Mouse (Mus musculus) intestine, embryonic 14.5 days (tissue): ENCODE results near the gene Copg2. TPM values are rescaled to one million over a fixed set of nuclear protein-coding genes. Genes with fewer than 3 reads are reported as not detected.

Source experiments
- ATAC-seq: fragments of 200-750 bp; cut with Nextera tagmentation; replicated peaks from 2 replicates; pipeline ENCODE4 v1.8.0; 2017; ENCODE audit warnings: low read depth, moderate number of reproducible peaks, moderate TSS enrichment, moderate library complexity; ENCODE audit not compliant: low FRiP score, low TSS enrichment
- DNase-seq: peaks from one replicate; pipeline ENCODE4 v3.0.0-alpha.2; 2018; ENCODE audit warnings: low spot score
- H3K27ac ChIP-seq: fragments of 300-500 bp; sonication (generic); 2 replicates; pipeline ENCODE4 v1.5.1; 2014; ENCODE audit warnings: low read depth, mild to moderate bottlenecking, control low read depth
- H3K27me3 ChIP-seq: fragments of 300-500 bp; sonication (generic); replicated peaks from 2 replicates; pipeline ENCODE4 v1.6.1; 2014; ENCODE audit warnings: low read length, control low read depth; ENCODE audit not compliant: control insufficient read depth, insufficient read depth
- H3K36me3 ChIP-seq: fragments of 300-500 bp; sonication (generic); 2 replicates; pipeline ENCODE4 v1.6.1; 2014; ENCODE audit warnings: low read length, control low read depth; ENCODE audit not compliant: control insufficient read depth, insufficient read depth
- H3K4me1 ChIP-seq: fragments of 300-500 bp; sonication (generic); replicated peaks from 2 replicates; pipeline ENCODE4 v1.6.1; 2014; ENCODE audit warnings: low read length, control low read depth, mixed read lengths; ENCODE audit not compliant: control insufficient read depth, insufficient read depth
- H3K4me2 ChIP-seq: fragments of 300-500 bp; sonication (generic); 2 replicates; pipeline ENCODE4 v1.6.1; 2014; ENCODE audit warnings: low read length
- H3K4me3 ChIP-seq: fragments of 300-500 bp; sonication (generic); 2 replicates; pipeline ENCODE4 v1.5.1; 2014; ENCODE audit warnings: low read depth, low read length, control low read depth, mixed read lengths
- H3K9ac ChIP-seq: fragments of 300-500 bp; sonication (generic); 2 replicates; pipeline ENCODE4 v1.6.1; 2014; ENCODE audit warnings: mild to moderate bottlenecking, low read length
- H3K9me3 ChIP-seq: fragments of 300-500 bp; sonication (generic); 2 replicates; pipeline ENCODE4 v1.6.1; 2016; ENCODE audit warnings: low read length, control low read depth; ENCODE audit not compliant: control insufficient read depth
- WGBS: fragments of 180-500 bp; shearing (Covaris S2); extraction: QIAGEN DNeasy Blood & Tissue Kit; methylation state at CpG from one replicate; pipeline ENCODE4 v1.1.7; 2014; 5-methylcytosine and 5-hydroxymethylcytosine counted together
- polyA plus RNA-seq: library from polyadenylated mRNA; unstranded; fragments of >200 nt; fragmentation: Nextera tagmentation; extraction: Ambion mirVana; gene quantifications from 2 replicates; pipeline ENCODE4 v1.2.1, GENCODE M21; 2014

Gene Copg2
- polyA plus RNA-seq, 1 experiment from 2014 or later = 22.9 TPM

DNA sequence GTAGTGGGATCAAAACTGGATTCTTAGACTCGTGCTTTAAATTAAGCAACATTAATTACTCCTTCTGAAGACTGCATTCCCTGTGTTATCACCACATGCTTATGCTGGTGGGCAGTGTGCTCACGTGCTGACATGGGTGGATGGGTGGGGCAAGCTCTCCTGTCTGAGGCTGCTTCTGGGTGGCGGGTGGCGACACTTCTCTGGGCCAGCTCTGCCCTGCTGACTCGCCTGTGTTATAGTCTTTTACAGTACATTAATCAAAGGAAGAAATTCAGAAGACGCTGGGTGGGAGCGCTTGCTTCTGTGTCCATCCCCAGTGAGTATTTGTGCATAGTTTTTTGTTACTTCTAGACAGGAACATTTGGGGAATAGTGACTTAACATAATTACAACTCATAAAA lies 151.0 kb downstream of the Copg2 start:
- no peak for ATAC-seq
- no peak for DNase-seq
- peaks cover 3% of the 10 kb centered on the region; the same call in 1 of the 2 replicates for H3K9me3 ChIP-seq
- no peak overlapping the region for H3K27ac ChIP-seq
- H3K4me1 ChIP-seq = no peaks in the 10 kb centered on the region
- H3K4me3 ChIP-seq = no peak overlapping the region
- H3K36me3 ChIP-seq = peaks cover 90% of the 10 kb centered on the region
- H3K27me3 ChIP-seq = no peaks in the 10 kb centered on the region
- H3K9ac ChIP-seq = no peak overlapping the region
- H3K4me2 ChIP-seq = no peak overlapping the region
- WGBS = 71% methylated on average over 7 of the region's 7 CpGs

DNA sequence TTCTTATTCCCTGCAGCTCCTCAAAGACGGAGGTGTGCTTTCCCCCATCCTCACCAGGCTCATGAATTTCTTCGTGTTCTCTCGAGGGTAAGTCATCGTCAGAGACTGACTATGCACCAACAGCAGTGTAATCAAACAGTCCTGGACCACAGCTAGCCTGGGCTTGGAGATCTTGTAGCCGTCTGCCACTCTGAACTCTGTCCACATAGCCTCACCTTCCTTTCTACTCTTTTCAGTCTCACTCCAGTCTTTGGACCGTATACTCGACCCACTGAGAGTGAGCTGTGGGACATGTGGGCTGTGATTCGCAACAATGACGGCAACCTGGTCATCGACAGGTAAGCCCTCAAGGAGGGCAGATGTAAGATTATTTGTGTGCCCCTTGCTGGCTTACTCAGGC lies 151.7 kb downstream of the Copg2 start:
- 78% methylated on average over 10 of the region's 10 CpGs for WGBS
- H3K9ac ChIP-seq = no peak overlapping the region
- DNase-seq (no peak), ATAC-seq (no peak)
- H3K27ac ChIP-seq = no peak overlapping the region
- H3K9me3 ChIP-seq = peaks cover 6% of the 10 kb centered on the region; the same call in 1 of the 2 replicates
- peaks cover 82% of the 10 kb centered on the region for H3K36me3 ChIP-seq
- H3K4me3 ChIP-seq = no peak overlapping the region
- H3K4me1 ChIP-seq = no peaks in the 10 kb centered on the region
- no peaks in the 10 kb centered on the region for H3K27me3 ChIP-seq
- H3K4me2 ChIP-seq = no peak overlapping the region

DNA sequence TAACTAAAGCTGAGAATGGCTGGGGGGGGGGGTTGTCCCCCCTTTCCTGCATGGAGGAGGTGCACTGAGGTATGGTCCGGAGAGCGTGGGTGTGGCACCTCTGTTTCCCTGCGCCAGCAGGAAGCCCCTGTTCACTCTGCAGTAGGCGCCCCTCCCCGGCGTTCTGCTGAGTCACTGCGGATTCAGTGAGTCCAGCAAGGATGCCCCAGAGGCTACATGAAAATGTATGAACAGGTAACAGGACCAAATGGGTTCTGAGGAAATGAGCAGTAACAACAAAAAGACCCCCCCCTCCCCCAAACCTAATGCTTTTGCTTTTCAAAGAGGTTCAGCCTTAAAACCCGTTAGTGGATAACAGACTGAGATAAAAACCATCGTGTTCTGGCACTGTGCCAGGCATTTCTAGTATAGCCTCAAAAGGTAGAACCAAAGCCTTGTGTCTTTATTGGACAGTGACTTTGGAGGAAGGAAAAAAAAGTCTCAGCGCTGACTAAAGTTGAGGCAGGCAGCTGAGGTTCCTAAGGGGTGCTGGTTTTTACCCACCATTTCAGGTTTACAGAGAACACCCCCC lies 157.3 kb downstream of the Copg2 start:
- Histone ChIP-seq H3K9me3 (peaks cover 53% of the 10 kb centered on the region), H3K27ac (peak overlapping the region; percentile 38; the same call in 1 of the 2 replicates), H3K9ac (peak overlapping the region; percentile 67), H3K4me3 (peak overlapping the region; percentile 53), H3K36me3 (peaks cover 31% of the 10 kb centered on the region), H3K4me2 (peak overlapping the region; percentile 51), H3K27me3 (no peaks in the 10 kb centered on the region), H3K4me1 (0 out of 2 replicates have a peak, but pooled peaks cover 11% of the 10 kb centered on the region)
- 55% methylated on average over 10 of the region's 10 CpGs for WGBS
- ATAC-seq (no peak), DNase-seq (no peak)

DNA sequence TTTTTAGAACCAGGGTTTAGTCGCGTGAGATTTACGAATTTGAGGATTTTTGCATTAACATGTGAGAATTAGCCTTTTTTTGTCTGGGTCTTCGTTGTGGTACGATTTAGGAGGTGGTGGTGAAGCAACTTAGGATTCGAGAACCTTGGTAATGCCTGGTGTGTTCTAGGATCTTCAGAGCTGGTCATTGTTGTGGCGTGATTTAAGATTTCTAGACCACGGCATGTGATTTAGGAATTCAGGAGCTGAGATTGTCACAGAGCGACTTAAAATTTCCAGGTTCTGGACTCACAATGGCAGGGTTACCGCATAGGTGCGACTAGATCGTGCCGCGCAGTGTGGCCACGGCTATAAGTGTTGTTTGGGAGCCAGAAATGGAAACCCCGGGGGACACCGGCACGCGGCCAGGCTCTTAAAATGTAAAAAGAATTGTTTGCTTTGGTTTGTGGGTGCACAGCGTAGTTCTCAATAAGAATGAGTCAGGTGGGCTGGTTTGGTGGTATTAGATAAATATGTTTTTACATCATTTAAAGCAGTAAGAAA lies 158.1 kb downstream of the Copg2 start:
- 43% methylated on average over 20 of the region's 20 CpGs for WGBS
- peak overlapping the region; percentile 67 for H3K9ac ChIP-seq
- ATAC-seq (no peak), DNase-seq (no peak)
- H3K4me1 ChIP-seq = 0 out of 2 replicates have a peak, but pooled peaks cover 11% of the 10 kb centered on the region
- H3K9me3 ChIP-seq = peaks cover 56% of the 10 kb centered on the region
- peak overlapping the region; percentile 51 for H3K4me2 ChIP-seq
- no peaks in the 10 kb centered on the region for H3K27me3 ChIP-seq
- peak overlapping the region; percentile 78 for H3K27ac ChIP-seq
- peak overlapping the region; percentile 53 for H3K4me3 ChIP-seq
- peaks cover 23% of the 10 kb centered on the region for H3K36me3 ChIP-seq

DNA sequence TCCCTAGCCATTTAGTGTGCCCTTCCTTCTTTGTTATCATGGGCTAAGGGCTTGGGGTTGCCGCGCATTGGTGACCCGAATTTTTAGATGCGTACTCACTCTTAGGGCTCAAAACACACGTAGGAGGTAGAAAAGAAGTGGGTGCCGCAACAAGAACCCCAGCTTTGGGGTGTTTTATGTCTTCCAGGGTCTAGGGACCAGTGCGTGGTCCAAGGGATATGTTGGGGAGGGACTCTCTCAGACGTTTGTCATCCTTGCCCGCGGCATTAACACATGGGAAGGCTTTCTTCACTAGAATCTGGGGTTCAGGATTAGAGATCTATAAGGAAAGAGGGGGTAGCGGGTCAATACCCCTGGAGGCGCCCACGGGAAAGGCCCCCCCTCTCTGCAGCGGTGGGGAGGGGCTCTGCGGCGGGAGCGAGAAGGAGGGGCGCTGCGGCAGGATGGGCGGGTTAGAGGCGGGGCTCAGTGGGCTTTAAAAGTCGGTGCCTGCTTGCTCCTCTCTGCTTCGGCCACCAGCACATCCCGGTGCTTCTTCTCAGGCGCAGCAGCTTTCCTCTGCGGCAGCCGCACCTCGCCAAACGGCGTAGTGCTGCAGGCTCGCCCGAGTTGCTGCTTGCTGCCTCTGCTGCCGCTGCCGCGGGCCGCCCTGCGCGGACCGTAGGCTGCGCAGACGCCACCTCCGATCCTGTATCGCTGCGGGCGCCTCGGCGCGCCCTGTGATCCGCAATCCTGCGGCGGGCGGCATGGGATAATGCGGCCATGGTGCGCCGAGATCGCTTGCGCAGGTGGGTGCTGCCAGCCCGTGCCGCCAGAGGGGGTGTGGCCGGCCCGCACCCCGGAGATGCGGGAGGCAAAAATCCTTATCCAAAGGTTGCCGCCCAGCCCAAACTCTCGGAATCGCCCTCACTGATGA lies 158.8 kb downstream of the Copg2 start:
- peak; percentile 78 for DNase-seq
- Histone ChIP-seq H3K4me2 (peak overlapping the region; percentile 51), H3K9me3 (peaks cover 57% of the 10 kb centered on the region), H3K9ac (peak overlapping the region; percentile 67), H3K36me3 (peaks cover 16% of the 10 kb centered on the region), H3K4me1 (0 out of 2 replicates have a peak, but pooled peaks cover 11% of the 10 kb centered on the region), H3K4me3 (peak overlapping the region; percentile 53), H3K27ac (peak overlapping the region; percentile 78), H3K27me3 (no peaks in the 10 kb centered on the region)
- 45% methylated on average over 66 of the region's 66 CpGs for WGBS
- ATAC-seq = peak; percentile 73

DNA sequence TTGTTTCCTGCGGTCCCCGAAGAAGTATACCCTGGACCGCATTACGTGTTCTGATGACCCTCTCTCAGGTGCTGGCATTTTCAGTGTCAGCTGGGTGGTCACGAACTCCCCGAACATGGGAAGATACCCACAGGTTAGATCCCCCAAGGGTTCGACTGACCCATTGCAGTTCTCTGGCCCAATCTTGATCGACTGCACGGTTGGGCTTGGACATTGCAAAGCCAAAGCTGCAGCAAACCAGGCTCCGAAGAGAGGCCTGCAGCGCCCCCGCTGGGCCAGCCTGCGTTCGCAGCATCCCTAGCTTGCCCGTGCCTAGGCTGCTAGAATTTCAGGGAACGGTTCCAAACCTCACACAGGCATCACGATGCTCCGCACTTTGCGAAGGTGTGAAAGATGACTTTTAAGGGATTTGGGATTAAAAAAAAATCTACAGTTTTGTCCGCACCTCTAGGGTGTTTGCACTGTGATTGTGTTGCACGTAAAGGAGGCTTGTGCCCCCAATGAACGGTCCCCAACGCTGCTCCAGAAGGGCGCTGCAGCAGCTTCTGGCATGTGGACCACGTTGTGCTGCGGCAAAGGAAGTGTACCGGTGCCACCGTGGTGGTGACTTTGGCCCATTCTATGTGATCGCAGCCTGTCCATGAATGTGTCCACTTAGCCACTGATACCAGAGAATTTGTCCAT lies 159.6 kb downstream of the Copg2 start:
- WGBS = 51% methylated on average over 29 of the region's 29 CpGs
- peaks cover 8% of the 10 kb centered on the region for H3K36me3 ChIP-seq
- H3K4me1 ChIP-seq = 0 out of 2 replicates have a peak, but pooled peaks cover 11% of the 10 kb centered on the region
- peak overlapping the region; percentile 53 for H3K4me3 ChIP-seq
- peak overlapping the region; percentile 14; the same call in 1 of the 2 replicates for H3K9ac ChIP-seq
- H3K9me3 ChIP-seq = peaks cover 57% of the 10 kb centered on the region
- peak; percentile 80 for ATAC-seq
- H3K27me3 ChIP-seq = no peaks in the 10 kb centered on the region
- peak; percentile 84 for DNase-seq
- peak overlapping the region; percentile 51 for H3K4me2 ChIP-seq
- peak overlapping the region; percentile 78 for H3K27ac ChIP-seq

DNA sequence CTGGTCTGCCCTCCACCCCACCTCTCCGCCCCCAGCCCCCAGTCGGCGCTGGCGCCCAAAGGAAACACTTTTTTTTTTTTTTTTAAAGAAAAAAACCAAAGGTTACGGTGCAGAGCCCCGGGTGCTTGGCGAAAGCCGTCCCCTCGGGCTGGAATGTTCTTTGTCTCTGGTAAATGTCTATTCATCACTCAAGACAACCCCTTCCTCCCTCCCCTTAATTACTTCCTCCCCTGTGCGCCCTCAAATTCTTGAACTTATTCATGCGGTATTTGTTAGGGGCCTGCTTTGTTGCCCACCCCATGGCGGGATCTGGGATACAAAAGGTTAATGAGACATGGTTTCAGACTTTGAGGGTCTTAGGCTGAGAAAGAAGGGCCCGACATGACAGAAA lies 160.2 kb downstream of the Copg2 start:
- Histone ChIP-seq H3K36me3 (peaks cover 4% of the 10 kb centered on the region; the same call in 1 of the 2 replicates), H3K4me3 (peak overlapping the region; percentile 53; the same call in 1 of the 2 replicates), H3K27me3 (no peaks in the 10 kb centered on the region), H3K9me3 (peaks cover 57% of the 10 kb centered on the region), H3K9ac (0 out of 2 replicates have a peak overlapping the region, but pooled peaks have one; percentile 7), H3K4me1 (0 out of 2 replicates have a peak, but pooled peaks cover 11% of the 10 kb centered on the region), H3K27ac (peak overlapping the region; percentile 78), H3K4me2 (peak overlapping the region; percentile 51; the same call in 1 of the 2 replicates)
- ATAC-seq = no peak
- WGBS = 50% methylated on average over 13 of the region's 13 CpGs
- no peak for DNase-seq
